Mouse (Mus musculus) lung, adult 2 months (tissue): ENCODE results near the gene Izumo1.

Experiments
- CTCF ChIP-seq: fragments of 200-500 bp; IDR thresholded peaks from 2 replicates; pipeline ENCODE4 v1.5.1; 2011; ENCODE audit warnings: mild to moderate bottlenecking, low read length, control low read depth; ENCODE audit not compliant: insufficient read depth
- POLR2A ChIP-seq: fragments of 200-500 bp; IDR thresholded peaks from 2 replicates; pipeline ENCODE4 v1.6.1; 2011; ENCODE audit warnings: low read depth, mild to moderate bottlenecking, control low read depth, low read length, borderline replicate concordance; ENCODE audit errors: extremely low read depth

GRCm38 (mm10) chr7:45660746-45661478, 39.3 kb downstream of the Izumo1 start:
- TF ChIP-seq CTCF (no peak), POLR2A (no peak)
